Comparison of ENCODE assay signal across 10 mouse cellular contexts in genomic region chr1:66655747-66656119, GRCm38 (mm10). TPM values are rescaled to one million over a fixed set of nuclear protein-coding genes. Genes with fewer than 3 reads are reported as not detected.
DNase-seq lines count a peak whose midpoint lies in the region; ATAC-seq and TF ChIP-seq lines count a peak whose summit lies in the region.
"Had no signal": no experiment of that assay in that cellular context is flagged by ENCODE, and none has a peak within 500 bp of the region (broad histone marks: within the 10 kb centered on the region; RNA-seq: fewer than 3 reads in every experiment).

No protein-coding gene starts in this region.

- H3K79me2 ChIP-seq in heart, adult 2 months (replicated peaks; ENCODE audit: control insufficient read depth, insufficient read depth, low read length) = no peaks in the 10 kb centered on the region

- no peak overlapping the region for H3K27ac ChIP-seq in heart, adult 2 months
- H3K27ac ChIP-seq in hindbrain, postnatal 0 days = peak overlapping the region; percentile 70; the same call in 1 of the 2 replicates
- H3K27ac ChIP-seq: liver, embryonic 15.5 days; stomach, embryonic 15.5 days had no signal

- TF ChIP-seq POLR2A in heart, adult 2 months (IDR thresholded peaks at IDR 0.05; ENCODE audit: insufficient read depth, low read depth, low read length) = no peak

- no peaks in the 10 kb centered on the region for H3K27me3 ChIP-seq in heart, adult 2 months (ENCODE audit: control insufficient read depth, insufficient read depth, low read length)
- H3K27me3 ChIP-seq in hindbrain, postnatal 0 days (ENCODE audit: insufficient read depth, low read length) = no peaks in the 10 kb centered on the region
- H3K27me3 ChIP-seq: liver, embryonic 15.5 days; stomach, embryonic 15.5 days had no signal

- TF ChIP-seq CTCF in heart, adult 2 months (IDR thresholded peaks at IDR 0.05) = peak; percentile 73
- peak; percentile 67 for TF ChIP-seq CTCF in hindbrain, postnatal 0 days (IDR thresholded peaks at IDR 0.05; ENCODE audit: low read depth)

- H3K4me1 ChIP-seq in heart, adult 2 months (ENCODE audit: control insufficient read depth, insufficient read depth, low read length) = no peaks in the 10 kb centered on the region
- H3K4me1 ChIP-seq in hindbrain, postnatal 0 days (ENCODE audit: insufficient read depth, low read length) = no peaks in the 10 kb centered on the region
- H3K4me1 ChIP-seq: liver, embryonic 15.5 days; stomach, embryonic 15.5 days had no signal

- H3K9ac ChIP-seq in heart, adult 2 months (ENCODE audit: low read depth, low read length) = no peak overlapping the region
- H3K9ac ChIP-seq in hindbrain, postnatal 0 days (replicated peaks; ENCODE audit: low read length) = no peak overlapping the region
- H3K9ac ChIP-seq: liver, embryonic 15.5 days; stomach, embryonic 15.5 days had no signal

- ATAC-seq in hindbrain, postnatal 0 days = peak; percentile 76
- ATAC-seq in megakaryocyte, adult 5-6 weeks (ENCODE audit: poor library complexity, severe bottlenecking) = no peak
- no peak for ATAC-seq in erythroblast, adult 5-6 weeks (replicated peaks; ENCODE audit: low FRiP score, poor library complexity, severe bottlenecking)

- H3K9me3 ChIP-seq in hindbrain, postnatal 0 days (ENCODE audit: low read length) = no peaks in the 10 kb centered on the region
- H3K9me3 ChIP-seq: liver, embryonic 15.5 days; stomach, embryonic 15.5 days had no signal

- H3K36me3 ChIP-seq in heart, adult 2 months (ENCODE audit: control insufficient read depth, insufficient read depth, low read length) = no peaks in the 10 kb centered on the region
- 0 out of 2 replicates have a peak, but pooled peaks cover 3% of the 10 kb centered on the region for H3K36me3 ChIP-seq in hindbrain, postnatal 0 days (ENCODE audit: insufficient read depth, low read length)
- H3K36me3 ChIP-seq: liver, embryonic 15.5 days; stomach, embryonic 15.5 days had no signal

- no peak for TF ChIP-seq EP300 in heart, adult 2 months (IDR thresholded peaks at IDR 0.05; ENCODE audit: insufficient read depth, low read depth, low read length)

- intact Hi-C loops in heart, adult 2 months (cut with DNase I) = loop anchor here (2.0 to 10.0 kb wide), 2 partner anchors 551 to 1341 kb away; no protein-coding TSS in a partner anchor
- intact Hi-C loops in heart, postnatal 36 days (cut with DNase I) = loop anchor here (5.0 kb wide), 1 partner anchor 553 kb away; no protein-coding TSS in a partner anchor

- no peak for DNase-seq in heart, adult 2 months
- DNase-seq in heart, postnatal 36 days = no peak
- peak; percentile 71 for DNase-seq in 416B (ENCODE audit: low read depth)
- DNase-seq in brain, embryonic 18.5 days (ENCODE audit: low read depth, low spot score) = peak; percentile 55
- peak; percentile 76 for DNase-seq in hindbrain, postnatal 0 days (ENCODE audit: low spot score)
- DNase-seq in urinary bladder, postnatal 4 days (ENCODE audit: low spot score in 2 of 2) = no peak

- H3K4me2 ChIP-seq in hindbrain, postnatal 0 days (ENCODE audit: low read depth, low read length) = no peak overlapping the region
- H3K4me2 ChIP-seq: liver, embryonic 15.5 days; stomach, embryonic 15.5 days had no signal

- H3K4me3 ChIP-seq in heart, adult 2 months = no peak overlapping the region
- no peak overlapping the region for H3K4me3 ChIP-seq in hindbrain, postnatal 0 days (ENCODE audit: low read length)
- H3K4me3 ChIP-seq: liver, embryonic 15.5 days; stomach, embryonic 15.5 days had no signal

RNA-seq across cellular contexts. Expression of gene Rpe, which starts 44.9 kb away (rescaled TPM):
- total RNA-seq in heart, adult 2 months (2021) = 10 to 100 TPM; 11.7 to 12.5 TPM
- 5.7 and 10.7 TPM in 2 replicates for polyA plus RNA-seq in heart, adult 2 months (2012; rRNA removed)
- total RNA-seq in heart, postnatal 36 days (2021) = 10 to 100 TPM; 11.7 to 12.7 TPM
- 42.7 and 43.0 TPM in 2 replicates for total RNA-seq in hindbrain, postnatal 0 days (2014; rRNA removed)
- 25.9 and 28.1 TPM in 2 replicates for polyA plus RNA-seq in hindbrain, postnatal 0 days (2015; fragmentation: Nextera tagmentation; extraction: Ambion mirVana)
- total RNA-seq in megakaryocyte, adult 5-6 weeks (2015) = 52.5 and 61.6 TPM in 2 replicates
- 55.9 and 58.9 TPM in 2 replicates for total RNA-seq in megakaryocyte, adult 5-6 weeks (2017)
- 20.1 and 24.2 TPM in 2 replicates for total RNA-seq in erythroblast, adult 5-6 weeks (2015; ENCODE audit: low replicate concordance)
- total RNA-seq in erythroblast, adult 5-6 weeks (2017; ENCODE audit: low replicate concordance) = 21.6 and 30.9 TPM in 2 replicates

Comparison
In these comparisons a context has a peak if more than half of its experiments do, and no peak if none do; other contexts are left out.
1. DNase-seq: peak in 416B (single experiment), brain, embryonic 18.5 days (single experiment) and hindbrain, postnatal 0 days (single experiment); none in heart, adult 2 months (0 of 2), heart, postnatal 36 days (0 of 2) and urinary bladder, postnatal 4 days (0 of 2).